Mouse (Mus musculus) G1E (cell line): ENCODE measurements around the gene Urb1. TPM values are rescaled to one million over a fixed set of nuclear protein-coding genes. Genes with fewer than 3 reads are reported as not detected.

ENCODE experiments used
- ATAC-seq: 2 replicates; pipeline ENCODE4 v1.8.0; 2016; ENCODE audit warnings: mild to moderate bottlenecking; ENCODE audit not compliant: insufficient number of reproducible peaks, poor library complexity, low FRiP score, severe bottlenecking; ENCODE audit errors: extremely low read depth
- DNase-seq: peaks from one replicate; pipeline ENCODE4 v3.0.0; 2012; ENCODE audit warnings: low spot score
- H3K27me3 ChIP-seq: 2 replicates; pipeline ENCODE4 v1.6.1; 2012; ENCODE audit warnings: mild to moderate bottlenecking, low read length, inconsistent platforms; ENCODE audit not compliant: insufficient read depth
- H3K36me3 ChIP-seq: replicated peaks from 2 replicates; pipeline ENCODE3; 2012; ENCODE audit warnings: mild to moderate bottlenecking, inconsistent platforms
- H3K4me1 ChIP-seq: 2 replicates; pipeline ENCODE4 v1.6.1; 2012; ENCODE audit warnings: low read depth, low read length, inconsistent platforms, mixed read lengths; ENCODE audit not compliant: insufficient read depth
- H3K4me3 ChIP-seq: 2 replicates; pipeline ENCODE4 v1.5.1; 2012; ENCODE audit warnings: low read depth, mild to moderate bottlenecking, inconsistent platforms, low read length, moderate library complexity, mixed read lengths
- H3K9me3 ChIP-seq: replicated peaks from 2 replicates; pipeline ENCODE4 v1.6.1; 2012; ENCODE audit warnings: inconsistent platforms
- CTCF ChIP-seq: IDR thresholded peaks from 2 replicates; pipeline ENCODE4 v1.5.1; 2012; ENCODE audit warnings: low read depth, low read length, inconsistent platforms, mixed read lengths
- GATA1 ChIP-seq: IDR thresholded peaks from 2 replicates; pipeline ENCODE4 v1.6.1; 2012; ENCODE audit warnings: borderline replicate concordance, low read length, inconsistent platforms, mixed read lengths
- GATA2 ChIP-seq: IDR thresholded peaks from 2 replicates; pipeline ENCODE4 v1.6.1; 2012; ENCODE audit warnings: low read depth, low read length, inconsistent platforms, borderline replicate concordance
- POLR2AphosphoS5 ChIP-seq: IDR thresholded peaks from 2 replicates; pipeline ENCODE4 v1.6.1; 2012; ENCODE audit warnings: low read depth, low read length, inconsistent platforms; ENCODE audit not compliant: insufficient replicate concordance
- TAL1 ChIP-seq: conservative IDR thresholded peaks from 2 replicates; pipeline ENCODE4 v1.6.1; 2012; ENCODE audit warnings: low read depth, low read length, inconsistent platforms, mixed read lengths
- polyA plus RNA-seq: library from polyadenylated mRNA; stranded (reverse); fragments of >175 nt; gene quantifications from 2 replicates; pipeline ENCODE4 v1.2.3, GENCODE M21; 2012
- total RNA-seq, 2 experiments: library from RNA; stranded (forward) in 1 of 2; stranded (reverse) in 1 of 2; fragments of 200-1000 nt in 1 of 2; fragments of >200 nt in 1 of 2; fragmentation: Nextera tagmentation in 1 of 2; gene quantifications; 2 replicates each; pipeline ENCODE4 v1.2.3; 2014 to 2017

Gene Urb1
- total and polyA plus RNA-seq, 3 experiments, result 9.8 to 24.2 (median 10.9) TPM

DNA sequence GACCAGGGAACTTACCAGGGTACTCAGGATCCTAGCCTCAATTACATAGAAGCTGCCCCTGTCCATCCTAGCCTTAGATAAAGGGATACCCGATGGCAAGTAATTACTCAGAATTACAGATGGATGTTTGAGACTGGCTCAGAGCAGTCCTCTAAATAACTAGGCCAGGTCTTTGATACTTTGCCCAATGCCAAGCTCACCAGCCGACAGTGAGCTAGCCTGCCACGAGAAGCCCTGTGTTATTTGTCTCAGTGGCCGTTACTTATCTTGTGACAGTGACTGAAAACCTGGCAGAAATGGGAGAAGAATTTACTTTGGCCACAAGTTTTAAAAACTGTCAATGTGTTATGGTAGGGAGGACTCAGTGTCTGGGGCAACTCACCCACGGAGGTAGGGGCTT lies 1.9 kb upstream of the Urb1 start:
- peaks cover 20% of the 10 kb centered on the region for H3K36me3 ChIP-seq
- ATAC-seq (no peak), DNase-seq (no peak)
- peaks cover 32% of the 10 kb centered on the region for H3K4me1 ChIP-seq
- no peaks in the 10 kb centered on the region for H3K9me3 ChIP-seq
- H3K4me3 ChIP-seq, result no peak overlapping the region
- peaks cover 28% of the 10 kb centered on the region for H3K27me3 ChIP-seq
- TF ChIP-seq CTCF, result no peak
- TF ChIP-seq POLR2AphosphoS5, result no peak
- no peak for TF ChIP-seq GATA1
- TF ChIP-seq GATA2, result no peak
- no peak for TF ChIP-seq TAL1

DNA sequence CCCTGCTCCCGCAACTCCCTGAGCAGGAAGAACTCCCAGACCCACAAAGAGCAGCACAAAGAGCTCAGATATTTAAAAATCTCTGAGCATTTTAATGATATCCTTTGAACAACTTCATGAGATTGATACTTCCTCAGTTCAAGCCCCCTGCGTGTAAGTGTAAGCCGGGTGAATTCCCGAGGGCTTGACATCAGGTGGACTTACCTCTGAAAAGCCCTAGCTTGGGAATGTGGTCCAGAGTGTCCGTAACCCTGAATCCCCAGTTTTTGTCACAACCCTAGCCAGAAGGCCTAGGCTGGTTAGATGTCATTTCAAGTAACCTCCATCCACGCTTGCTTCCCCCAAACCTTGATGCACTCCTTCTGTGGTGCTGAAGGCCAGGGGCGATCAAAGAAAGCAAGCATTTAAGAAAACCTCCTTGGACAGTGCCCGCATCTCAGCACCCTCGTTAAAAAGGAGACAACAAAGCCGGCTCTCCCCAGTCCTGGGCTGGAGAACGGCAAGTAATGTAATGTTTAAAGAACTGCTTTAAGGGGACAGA lies 573 bp upstream of the Urb1 start:
- ATAC-seq, result no peak

DNA sequence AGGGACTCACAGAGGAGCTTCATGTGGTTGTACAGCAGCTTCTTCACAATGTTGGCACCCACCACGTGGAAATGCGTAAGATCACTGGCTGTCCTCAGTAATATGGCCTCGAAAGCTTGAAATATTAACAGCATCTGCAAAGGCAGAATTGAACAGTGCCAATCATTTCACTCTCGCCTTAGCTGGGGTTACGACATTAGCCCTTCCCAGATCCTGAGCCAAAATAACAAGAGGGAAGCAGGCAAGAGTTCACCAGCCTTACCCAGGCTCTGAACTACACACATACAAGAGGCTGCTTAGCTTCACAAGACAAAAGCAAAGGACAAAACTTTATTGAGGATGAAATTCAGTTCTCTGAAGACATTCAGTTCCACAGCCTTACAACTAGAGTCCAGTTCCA lies 5.7 kb downstream of the Urb1 start:
- no peak for ATAC-seq
- no peak for DNase-seq

More for the DNA sequence above, 573 bp upstream of the Urb1 start:
- DNase-seq, result no peak
- H3K27me3 ChIP-seq, result peaks cover 28% of the 10 kb centered on the region
- H3K9me3 ChIP-seq, result no peaks in the 10 kb centered on the region
- TF ChIP-seq TAL1 (no peak), CTCF (no peak), GATA1 (no peak), POLR2AphosphoS5 (no peak), GATA2 (no peak)
- peak overlapping the region; percentile 91; the same call in 1 of the 2 replicates for H3K4me3 ChIP-seq
- H3K36me3 ChIP-seq, result peaks cover 27% of the 10 kb centered on the region
- H3K4me1 ChIP-seq, result peaks cover 27% of the 10 kb centered on the region

DNA sequence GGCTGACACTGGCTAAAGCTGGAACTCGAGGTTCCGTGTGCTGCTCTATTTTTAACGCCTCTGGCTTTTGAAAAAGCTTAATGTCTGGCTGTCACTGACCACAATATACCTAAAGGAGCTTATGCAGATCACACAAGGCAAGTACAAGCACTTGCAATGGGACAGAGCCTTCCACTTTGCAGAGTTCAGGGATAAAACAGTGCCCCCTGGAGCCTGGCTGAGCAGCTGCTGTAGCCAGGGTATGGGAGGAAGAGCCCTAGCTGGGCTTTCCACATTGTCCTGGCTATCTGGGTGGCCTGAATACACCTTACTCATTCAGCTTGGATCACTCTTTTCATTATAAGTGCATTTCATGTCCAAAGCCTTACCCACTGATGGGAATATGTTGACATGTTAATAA lies 8.3 kb downstream of the Urb1 start:
- H3K36me3 ChIP-seq, result peaks cover 91% of the 10 kb centered on the region
- ATAC-seq, result no peak
- DNase-seq, result no peak

More for the DNA sequence above, 5.7 kb downstream of the Urb1 start:
- peaks cover 14% of the 10 kb centered on the region for H3K4me1 ChIP-seq
- H3K36me3 ChIP-seq, result peaks cover 87% of the 10 kb centered on the region
- TF ChIP-seq POLR2AphosphoS5 (no peak), TAL1 (no peak), GATA2 (no peak), CTCF (no peak)
- H3K9me3 ChIP-seq, result no peaks in the 10 kb centered on the region
- no peak overlapping the region for H3K4me3 ChIP-seq
- no peaks in the 10 kb centered on the region for H3K27me3 ChIP-seq

DNA sequence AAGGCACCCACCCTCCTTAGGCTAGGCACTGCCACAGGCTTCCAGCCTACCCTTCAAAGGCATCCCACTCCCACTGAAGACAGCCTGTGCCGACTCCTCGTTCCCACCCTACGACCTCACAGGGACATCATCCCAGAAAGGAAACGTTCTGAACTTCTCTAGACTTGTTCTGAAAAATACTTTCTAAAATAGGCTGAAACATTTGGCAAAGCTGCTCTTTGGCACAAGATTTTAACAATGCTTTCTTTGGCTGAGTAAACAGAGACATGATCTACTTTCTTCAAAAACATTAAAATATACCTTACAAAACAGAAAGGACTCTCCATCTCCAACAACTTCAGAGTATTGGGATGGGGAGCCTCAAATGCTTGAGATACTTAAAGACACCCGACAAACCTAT lies 9.0 kb downstream of the Urb1 start:
- peaks cover 95% of the 10 kb centered on the region for H3K36me3 ChIP-seq
- TF ChIP-seq POLR2AphosphoS5, result no peak
- TF ChIP-seq TAL1, result no peak
- no peak for TF ChIP-seq CTCF
- no peak for TF ChIP-seq GATA1
- TF ChIP-seq GATA2, result no peak

More for the DNA sequence above, 8.3 kb downstream of the Urb1 start:
- Histone ChIP-seq H3K4me3 (no peak overlapping the region), H3K27me3 (no peaks in the 10 kb centered on the region), H3K4me1 (no peaks in the 10 kb centered on the region), H3K9me3 (no peaks in the 10 kb centered on the region)
- TF ChIP-seq CTCF (0 out of 2 replicates have a peak, but pooled peaks have one; percentile 7), POLR2AphosphoS5 (no peak)

DNA sequence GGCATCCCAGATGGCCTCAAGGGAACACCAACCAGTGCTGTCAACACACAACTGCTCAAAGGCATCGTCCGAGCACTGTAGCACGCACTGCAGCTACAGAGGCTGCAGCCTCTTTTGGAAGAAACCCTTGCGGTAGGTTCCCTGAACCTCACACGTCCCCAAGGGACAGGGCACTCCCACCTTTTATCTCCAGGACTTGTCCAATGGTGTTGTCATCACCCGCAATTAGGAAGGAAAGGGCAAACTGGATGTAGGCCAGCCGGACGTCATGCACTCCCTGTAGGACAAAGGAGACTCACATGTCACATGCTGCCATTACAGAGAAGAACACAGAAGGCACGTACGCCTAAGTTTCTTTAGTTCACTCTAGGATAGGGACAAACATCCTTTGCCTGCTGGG lies 10.4 kb downstream of the Urb1 start:
- H3K9me3 ChIP-seq, result no peaks in the 10 kb centered on the region
- H3K27me3 ChIP-seq, result no peaks in the 10 kb centered on the region
- H3K36me3 ChIP-seq, result peaks cover 95% of the 10 kb centered on the region
- ATAC-seq (no peak), DNase-seq (no peak)
- H3K4me3 ChIP-seq, result no peak overlapping the region
- no peak for TF ChIP-seq TAL1
- TF ChIP-seq POLR2AphosphoS5, result no peak
- no peak for TF ChIP-seq GATA1
- no peak for TF ChIP-seq CTCF
- no peak for TF ChIP-seq GATA2
- H3K4me1 ChIP-seq, result peaks cover under 1% of the 10 kb centered on the region

More for the DNA sequence above, 9.0 kb downstream of the Urb1 start:
- H3K27me3 ChIP-seq, result no peaks in the 10 kb centered on the region
- no peaks in the 10 kb centered on the region for H3K9me3 ChIP-seq
- H3K4me1 ChIP-seq, result no peaks in the 10 kb centered on the region
- ATAC-seq, result no peak
- no peak overlapping the region for H3K4me3 ChIP-seq
- DNase-seq, result no peak

DNA sequence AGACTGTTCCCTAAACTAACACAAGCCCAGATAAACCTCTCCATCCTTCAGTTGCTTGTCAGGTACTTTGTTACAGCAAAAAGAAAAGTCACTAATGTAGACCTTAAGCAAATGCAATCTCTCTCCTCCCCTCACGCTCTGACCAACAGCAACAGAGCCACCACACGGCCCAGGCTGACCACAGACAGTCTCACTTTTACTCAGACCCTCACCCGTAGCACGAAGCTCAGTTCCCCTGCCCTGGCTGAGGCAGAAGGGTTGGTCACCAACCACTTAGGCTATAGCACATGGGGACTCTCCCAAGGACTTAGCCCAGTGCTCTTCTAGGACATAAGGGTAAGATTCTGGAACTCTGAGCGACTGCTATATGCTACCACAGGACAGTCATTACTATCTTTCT lies 11.4 kb downstream of the Urb1 start:
- no peaks in the 10 kb centered on the region for H3K27me3 ChIP-seq
- H3K36me3 ChIP-seq, result peaks cover 95% of the 10 kb centered on the region
- DNase-seq (no peak), ATAC-seq (no peak)
- no peak overlapping the region for H3K4me3 ChIP-seq
- peaks cover 4% of the 10 kb centered on the region for H3K4me1 ChIP-seq
- H3K9me3 ChIP-seq, result no peaks in the 10 kb centered on the region
- no peak for TF ChIP-seq GATA2
- no peak for TF ChIP-seq POLR2AphosphoS5
- no peak for TF ChIP-seq CTCF
- TF ChIP-seq TAL1, result no peak
- TF ChIP-seq GATA1, result no peak
